Mouse (Mus musculus): ENCODE data around the gene Adtrp. TPM values are rescaled to one million over a fixed set of nuclear protein-coding genes. Genes with fewer than 3 reads are reported as not detected.

Adtrp gene
- polyA plus RNA-seq, 2 experiments: 3.9 to 9.3 TPM

DNA sequence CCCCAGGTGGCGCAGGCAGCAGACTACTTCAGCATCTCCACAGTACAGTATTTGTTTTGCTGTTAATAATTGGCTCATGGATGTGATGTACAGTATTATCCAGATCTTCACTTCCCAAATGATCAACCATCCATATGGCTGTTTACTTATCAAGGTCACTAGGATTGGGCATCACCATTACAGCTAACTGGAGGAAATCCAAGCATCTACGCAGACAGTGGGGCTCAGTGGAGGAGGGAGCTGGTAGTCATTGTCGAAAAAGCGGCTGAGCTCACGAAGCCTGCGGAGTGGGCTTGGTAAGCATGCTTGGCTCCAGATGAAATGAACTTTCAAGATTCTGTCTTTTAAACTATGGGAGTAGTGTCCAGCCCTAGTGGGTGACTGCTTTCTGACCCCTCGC lies 36.7 kb downstream of the Adtrp start:
- Histone ChIP-seq H3K9me3 (ENCODE audit: control insufficient read depth, low read length) (no peaks in the 10 kb centered on the region), H3K36me3 (ENCODE audit: control insufficient read depth, insufficient read depth, low read length) (no peaks in the 10 kb centered on the region), H3K9ac (ENCODE audit: low read depth, low read length, severe bottlenecking) (no peak overlapping the region), H3K4me1 (ENCODE audit: control insufficient read depth, insufficient read depth, low read length) (no peaks in the 10 kb centered on the region), H3K4me2 (replicated peaks; ENCODE audit: low read depth, low read length, severe bottlenecking) (no peak overlapping the region), H3K27me3 (ENCODE audit: control insufficient read depth, insufficient read depth, low read length) (no peaks in the 10 kb centered on the region), H3K4me3 (replicated peaks; ENCODE audit: low read length) (no peak overlapping the region), H3K27ac (replicated peaks; ENCODE audit: low read depth, low read length) (no peak overlapping the region)
- WGBS: 88% methylated on average over 7 of the region's 7 CpGs
- ATAC-seq (ENCODE audit: low FRiP score, low read depth) (no peak), DNase-seq (ENCODE audit: low spot score) (no peak)
- TF ChIP-seq POLR2A (IDR thresholded peaks at IDR 0.05; ENCODE audit: borderline replicate concordance, extremely low read depth, insufficient read depth, insufficient read length): no peak

DNA sequence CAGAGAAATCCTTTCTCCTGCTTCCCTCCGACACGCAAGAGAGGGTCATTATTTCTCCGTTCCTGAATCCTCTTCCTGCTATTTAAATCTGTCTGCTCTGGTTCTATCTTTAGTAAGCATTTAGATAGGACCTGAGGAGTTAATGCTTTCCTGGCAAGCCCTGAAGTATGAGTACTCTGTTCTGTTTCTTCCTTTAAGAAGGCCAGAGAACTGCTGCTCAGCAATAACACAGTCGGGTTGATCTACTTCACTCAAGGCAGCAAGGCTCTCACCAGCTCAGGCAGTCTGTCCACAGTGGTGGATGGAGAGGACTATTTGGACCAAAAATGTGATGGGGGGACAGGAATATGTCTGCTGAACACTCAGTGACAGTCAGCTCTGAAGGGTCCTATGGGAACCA lies 39.7 kb downstream of the Adtrp start:
- no peak overlapping the region for H3K27ac ChIP-seq (replicated peaks; ENCODE audit: low read depth, low read length)
- no peaks in the 10 kb centered on the region for H3K4me1 ChIP-seq (ENCODE audit: control insufficient read depth, insufficient read depth, low read length)
- WGBS: 82% methylated on average over 4 of the region's 4 CpGs
- no peak overlapping the region for H3K4me3 ChIP-seq (replicated peaks; ENCODE audit: low read length)
- no peak for TF ChIP-seq POLR2A (IDR thresholded peaks at IDR 0.05; ENCODE audit: borderline replicate concordance, extremely low read depth, insufficient read depth, insufficient read length)
- DNase-seq (ENCODE audit: low spot score) (no peak), ATAC-seq (ENCODE audit: low FRiP score, low read depth) (no peak)
- no peaks in the 10 kb centered on the region for H3K9me3 ChIP-seq (ENCODE audit: control insufficient read depth, low read length)
- no peaks in the 10 kb centered on the region for H3K27me3 ChIP-seq (ENCODE audit: control insufficient read depth, insufficient read depth, low read length)
- no peaks in the 10 kb centered on the region for H3K36me3 ChIP-seq (ENCODE audit: control insufficient read depth, insufficient read depth, low read length)
- no peak overlapping the region for H3K4me2 ChIP-seq (replicated peaks; ENCODE audit: low read depth, low read length, severe bottlenecking)
- no peak overlapping the region for H3K9ac ChIP-seq (ENCODE audit: low read depth, low read length, severe bottlenecking)

DNA sequence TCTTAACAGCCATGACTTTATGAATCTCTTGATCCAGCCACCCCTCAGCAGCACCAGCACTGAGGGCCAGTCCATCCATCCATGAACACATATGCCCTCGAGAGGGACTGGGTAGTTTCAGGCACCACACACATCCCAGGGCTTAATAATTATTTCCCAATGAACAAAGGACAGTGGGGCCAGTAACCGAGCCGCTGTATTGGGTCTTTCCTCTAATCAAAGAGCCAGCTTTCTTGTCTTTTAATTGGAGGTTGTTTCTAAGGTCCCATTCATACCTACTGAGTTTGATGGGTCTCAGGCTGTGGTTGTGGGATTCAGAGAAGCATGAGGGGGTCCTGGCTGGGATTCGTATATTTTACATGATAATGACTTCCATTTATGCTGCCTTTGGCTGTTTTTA lies 40.2 kb downstream of the Adtrp start:
- Histone ChIP-seq H3K4me2 (replicated peaks; ENCODE audit: low read depth, low read length, severe bottlenecking) (no peak overlapping the region), H3K27me3 (ENCODE audit: control insufficient read depth, insufficient read depth, low read length) (no peaks in the 10 kb centered on the region), H3K36me3 (ENCODE audit: control insufficient read depth, insufficient read depth, low read length) (no peaks in the 10 kb centered on the region), H3K9me3 (ENCODE audit: control insufficient read depth, low read length) (no peaks in the 10 kb centered on the region), H3K4me1 (ENCODE audit: control insufficient read depth, insufficient read depth, low read length) (no peaks in the 10 kb centered on the region), H3K9ac (ENCODE audit: low read depth, low read length, severe bottlenecking) (no peak overlapping the region), H3K4me3 (replicated peaks; ENCODE audit: low read length) (no peak overlapping the region), H3K27ac (replicated peaks; ENCODE audit: low read depth, low read length) (no peak overlapping the region)
- 66% methylated on average over 4 of the region's 4 CpGs for WGBS
- DNase-seq (ENCODE audit: low spot score): no peak
- TF ChIP-seq POLR2A (IDR thresholded peaks at IDR 0.05; ENCODE audit: borderline replicate concordance, extremely low read depth, insufficient read depth, insufficient read length): no peak
- no peak for ATAC-seq (ENCODE audit: low FRiP score, low read depth)

GRCm38 (mm10) chr13:41805138-41805820 lies 42.2 kb downstream of the Adtrp start:
- H3K9me3 ChIP-seq (ENCODE audit: control insufficient read depth, low read length): no peaks in the 10 kb centered on the region
- no peak overlapping the region for H3K4me3 ChIP-seq (replicated peaks; ENCODE audit: low read length)
- no peaks in the 10 kb centered on the region for H3K27me3 ChIP-seq (ENCODE audit: control insufficient read depth, insufficient read depth, low read length)
- ATAC-seq (ENCODE audit: low FRiP score, low read depth): no peak
- H3K36me3 ChIP-seq (ENCODE audit: control insufficient read depth, insufficient read depth, low read length): no peaks in the 10 kb centered on the region
- H3K4me2 ChIP-seq (replicated peaks; ENCODE audit: low read depth, low read length, severe bottlenecking): no peak overlapping the region
- no peak for DNase-seq (ENCODE audit: low spot score)
- whole genome bisulfite sequencing: 88% methylated on average over 7 of the region's 7 CpGs
- no peak for TF ChIP-seq POLR2A (IDR thresholded peaks at IDR 0.05; ENCODE audit: borderline replicate concordance, extremely low read depth, insufficient read depth, insufficient read length)
- H3K27ac ChIP-seq (replicated peaks; ENCODE audit: low read depth, low read length): no peak overlapping the region
- no peak overlapping the region for H3K9ac ChIP-seq (ENCODE audit: low read depth, low read length, severe bottlenecking)
- H3K4me1 ChIP-seq (ENCODE audit: control insufficient read depth, insufficient read depth, low read length): peaks cover 11% of the 10 kb centered on the region

DNA sequence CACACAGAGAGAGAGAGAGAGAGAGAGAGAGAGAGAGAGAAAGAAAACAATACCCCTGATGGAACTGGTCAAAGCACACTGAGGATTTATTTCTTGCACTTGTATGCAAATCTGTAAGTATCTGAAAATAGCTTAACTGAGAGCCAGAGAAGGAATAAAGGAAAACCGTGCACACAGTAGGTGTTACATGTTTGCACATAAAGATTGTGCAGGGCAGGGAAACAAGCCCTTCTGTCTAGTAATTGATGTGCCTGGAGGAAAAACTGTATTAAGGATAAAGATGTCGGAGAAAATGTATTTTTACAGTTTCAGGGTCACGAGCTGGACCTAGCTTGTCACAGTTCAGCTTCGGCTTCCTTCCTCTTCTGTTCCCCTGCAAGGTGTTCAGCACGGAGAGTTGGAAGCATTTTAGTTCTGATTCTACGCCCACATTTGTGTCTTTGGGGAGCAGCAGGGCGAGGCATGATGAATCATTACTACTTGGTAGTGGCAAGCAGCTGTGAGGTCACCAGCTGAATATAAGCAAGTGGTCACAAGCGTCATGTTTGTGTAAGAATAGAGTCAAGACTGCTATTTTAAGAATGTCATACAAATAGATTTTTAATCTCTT lies 43.7 kb downstream of the Adtrp start:
- Histone ChIP-seq H3K9me3 (ENCODE audit: control insufficient read depth, low read length) (no peaks in the 10 kb centered on the region), H3K4me2 (replicated peaks; ENCODE audit: low read depth, low read length, severe bottlenecking) (no peak overlapping the region), H3K27ac (replicated peaks; ENCODE audit: low read depth, low read length) (no peak overlapping the region), H3K4me1 (ENCODE audit: control insufficient read depth, insufficient read depth, low read length) (peaks cover 11% of the 10 kb centered on the region), H3K36me3 (ENCODE audit: control insufficient read depth, insufficient read depth, low read length) (no peaks in the 10 kb centered on the region), H3K4me3 (replicated peaks; ENCODE audit: low read length) (no peak overlapping the region), H3K27me3 (ENCODE audit: control insufficient read depth, insufficient read depth, low read length) (no peaks in the 10 kb centered on the region), H3K9ac (ENCODE audit: low read depth, low read length, severe bottlenecking) (no peak overlapping the region)
- WGBS: 66% methylated on average over 8 of the region's 8 CpGs
- ATAC-seq (ENCODE audit: low FRiP score, low read depth) (no peak), DNase-seq (ENCODE audit: low spot score) (no peak)
- no peak for TF ChIP-seq POLR2A (IDR thresholded peaks at IDR 0.05; ENCODE audit: borderline replicate concordance, extremely low read depth, insufficient read depth, insufficient read length)

Data from limb, embryonic 14.5 days (tissue).